Mouse (Mus musculus) liver, embryonic 14.5 days (tissue): ENCODE results near the gene Dynlt1c. TPM values are rescaled to one million over a fixed set of nuclear protein-coding genes. Genes with fewer than 3 reads are reported as not detected.
"Not testable (repeated sequence)": the region's sequence is repeated elsewhere in the genome, so short reads cannot be mapped to it uniquely, and the experiment has no call there.

Experiments used
- ATAC-seq: fragments of 200-750 bp; cut with Nextera tagmentation; 2 replicates; pipeline ENCODE4 v1.8.0; 2017; ENCODE audit warnings: moderate number of reproducible peaks, mild to moderate bottlenecking, moderate library complexity; ENCODE audit not compliant: insufficient read depth
- DNase-seq, 3 experiments: peaks; one replicate each; pipeline ENCODE4 v3.0.0-alpha.2; 2012 to 2013; ENCODE audit warnings: low read depth in 3 of 3, low spot score in 3 of 3
- H3K27ac ChIP-seq: fragments of 300-500 bp; sonication (generic); 2 replicates; pipeline ENCODE4 v1.5.1; 2014; ENCODE audit warnings: moderate library complexity, mild to moderate bottlenecking, control low read depth, inconsistent platforms
- H3K27me3 ChIP-seq: fragments of 300-500 bp; sonication (generic); 2 replicates; pipeline ENCODE4 v1.6.1; 2014; ENCODE audit warnings: mild to moderate bottlenecking, low read length, moderate library complexity; ENCODE audit not compliant: control insufficient read depth, insufficient read depth
- H3K36me3 ChIP-seq: fragments of 300-500 bp; sonication (generic); replicated peaks from 2 replicates; pipeline ENCODE4 v1.6.1; 2014; ENCODE audit warnings: low read depth; ENCODE audit not compliant: control insufficient read depth, insufficient read depth
- H3K4me1 ChIP-seq, 2 experiments: fragments of 200-500 bp in 1 of 2; fragments of 300-500 bp in 1 of 2; sonication (generic) in 1 of 2; replicated peaks; 2 replicates each; pipeline ENCODE4 v1.6.1; 2012 to 2014; ENCODE audit warnings: antibody characterized with exemption in 1 of 2, inconsistent platforms in 1 of 2, low read length in 1 of 2; ENCODE audit not compliant: control insufficient read depth in 2 of 2, insufficient read depth in 2 of 2
- H3K4me2 ChIP-seq: fragments of 300-500 bp; sonication (generic); 2 replicates; pipeline ENCODE4 v1.6.1; 2014; ENCODE audit warnings: low read depth, mild to moderate bottlenecking, control low read depth, moderate library complexity
- H3K4me3 ChIP-seq, 2 experiments: fragments of 200-500 bp in 1 of 2; fragments of 300-500 bp in 1 of 2; sonication (generic) in 1 of 2; 2 replicates each; pipeline ENCODE4 v1.5.1; 2012 to 2014; ENCODE audit warnings: low read depth in 2 of 2, low read length in 2 of 2, mild to moderate bottlenecking in 2 of 2, control low read depth in 1 of 2, inconsistent platforms in 1 of 2, moderate library complexity in 1 of 2; ENCODE audit not compliant: insufficient read depth in 1 of 2
- H3K9ac ChIP-seq: fragments of 300-500 bp; sonication (generic); replicated peaks from 2 replicates; pipeline ENCODE4 v1.6.1; 2014; ENCODE audit warnings: mild to moderate bottlenecking, control low read depth, moderate library complexity
- H3K9me3 ChIP-seq: fragments of 300-500 bp; sonication (generic); 2 replicates; pipeline ENCODE4 v1.6.1; 2016; ENCODE audit warnings: low read length, mixed read lengths; ENCODE audit not compliant: control insufficient read depth
- CTCF ChIP-seq: IDR thresholded peaks from 2 replicates; pipeline ENCODE4 v1.5.1; 2016; ENCODE audit warnings: antibody characterized with exemption, low read depth, control low read depth
- EP300 ChIP-seq: IDR thresholded peaks from 2 replicates; pipeline ENCODE4 v1.6.1; 2016; ENCODE audit warnings: antibody characterized with exemption, low read depth
- WGBS: fragments of 180-500 bp; shearing (Covaris S2); extraction: QIAGEN DNeasy Blood & Tissue Kit; methylation state at CpG from one replicate; pipeline ENCODE4 v1.1.7; 2014; ENCODE audit not compliant: insufficient replicate concordance; 5-methylcytosine and 5-hydroxymethylcytosine counted together
- polyA plus RNA-seq, 2 experiments: library from polyadenylated mRNA; depleted of rRNA in 1 of 2; stranded (reverse) in 1 of 2; unstranded in 1 of 2; fragments of >200 nt; fragmentation: Nextera tagmentation in 1 of 2; extraction: Ambion mirVana in 1 of 2; gene quantifications; 2 replicates each; pipeline versions ENCODE4 v1.2.1 to v1.2.3; 2012 to 2014

Gene Dynlt1c
- polyA plus RNA-seq, 2 experiments = 2.8 to 6.2 TPM

DNA sequence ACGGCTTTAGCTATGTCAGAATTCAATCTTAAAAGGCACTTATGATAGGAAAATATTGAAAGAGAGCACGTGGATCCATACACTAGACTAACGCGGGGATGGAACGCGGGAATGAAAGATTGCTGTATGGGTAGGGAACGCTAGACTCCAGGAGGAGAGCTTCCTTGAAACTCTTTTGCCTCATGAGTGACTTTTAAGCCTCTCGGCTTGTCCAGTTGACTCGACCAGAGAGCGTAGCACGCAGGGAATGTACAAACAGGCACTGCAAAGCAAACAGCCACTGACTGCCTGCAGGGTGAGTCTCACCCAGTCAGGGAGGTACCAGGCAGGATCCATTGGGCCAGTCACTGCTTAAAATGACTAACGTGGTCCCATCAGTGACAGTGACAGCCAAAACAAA lies 20.5 kb downstream of the Dynlt1c start:
- H3K27me3 ChIP-seq, H3K4me2 ChIP-seq, H3K4me3 ChIP-seq, H3K36me3 ChIP-seq, H3K27ac ChIP-seq, H3K9me3 ChIP-seq, DNase-seq, ATAC-seq, H3K4me1 ChIP-seq, H3K9ac ChIP-seq: not testable (repeated sequence)
- WGBS = 72% methylated on average over 11 of the region's 12 CpGs

DNA sequence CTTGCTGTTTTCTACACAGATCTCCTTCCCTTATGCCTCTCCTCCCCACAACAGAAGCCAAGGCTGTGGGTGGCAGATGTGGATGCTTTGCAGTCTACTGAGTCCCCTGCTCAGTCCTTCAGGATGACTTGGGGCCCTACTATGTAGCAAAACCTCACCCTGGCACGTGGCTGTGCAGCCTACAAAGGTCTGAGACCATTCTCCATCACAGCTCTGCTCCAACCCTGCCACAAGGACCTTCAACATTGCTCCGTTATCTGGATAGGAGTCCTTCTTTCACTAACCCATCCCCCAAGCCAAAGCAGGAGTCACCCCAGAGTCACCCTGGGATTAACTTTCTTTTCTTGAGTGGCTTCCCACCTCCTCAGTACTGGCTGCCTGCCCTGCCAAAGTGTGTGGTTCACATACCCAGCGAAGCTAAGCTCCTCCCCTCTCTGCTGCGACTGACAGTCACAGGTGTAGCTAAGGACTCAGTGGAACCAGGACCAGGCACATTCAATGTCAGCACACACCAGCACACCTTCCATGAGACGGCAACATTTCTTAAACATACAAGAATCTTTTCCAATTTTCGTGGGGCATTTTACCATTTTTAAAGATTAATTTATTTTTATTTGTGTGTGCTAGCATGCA lies 23.6 kb downstream of the Dynlt1c start:
- H3K27me3 ChIP-seq, ATAC-seq: not testable (repeated sequence)

DNA sequence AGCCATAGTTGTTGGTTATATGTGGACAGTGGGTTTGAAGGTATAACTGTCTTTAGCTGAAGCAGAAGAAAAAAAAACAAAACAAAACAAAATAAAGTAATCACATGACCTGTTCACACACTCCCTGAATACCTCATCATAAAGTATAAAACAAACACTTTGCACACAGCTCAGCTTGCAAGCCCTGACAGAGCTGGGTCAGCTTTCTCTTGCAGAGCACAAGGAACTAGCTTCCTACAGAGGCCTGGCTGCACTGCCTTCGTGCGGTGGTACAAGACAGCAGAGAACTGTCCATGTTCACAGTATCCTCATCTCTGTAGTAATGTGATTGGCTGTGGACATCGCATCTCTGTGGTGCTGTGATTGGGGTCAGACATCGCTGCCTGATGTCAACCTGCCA lies 28.9 kb downstream of the Dynlt1c start:
- H3K4me3 ChIP-seq, H3K9ac ChIP-seq, H3K4me2 ChIP-seq, H3K27me3 ChIP-seq, ATAC-seq, H3K36me3 ChIP-seq, DNase-seq, H3K27ac ChIP-seq, H3K4me1 ChIP-seq, H3K9me3 ChIP-seq: not testable (repeated sequence)
- WGBS = 78% methylated on average over 4 of the region's 4 CpGs

More for the DNA sequence above, 23.6 kb downstream of the Dynlt1c start:
- WGBS = 13% methylated on average over 1 of the region's 6 CpGs
- not testable (repeated sequence) for H3K9me3 ChIP-seq, H3K4me2 ChIP-seq, H3K4me1 ChIP-seq, H3K4me3 ChIP-seq, H3K27ac ChIP-seq, DNase-seq, H3K36me3 ChIP-seq, H3K9ac ChIP-seq

DNA sequence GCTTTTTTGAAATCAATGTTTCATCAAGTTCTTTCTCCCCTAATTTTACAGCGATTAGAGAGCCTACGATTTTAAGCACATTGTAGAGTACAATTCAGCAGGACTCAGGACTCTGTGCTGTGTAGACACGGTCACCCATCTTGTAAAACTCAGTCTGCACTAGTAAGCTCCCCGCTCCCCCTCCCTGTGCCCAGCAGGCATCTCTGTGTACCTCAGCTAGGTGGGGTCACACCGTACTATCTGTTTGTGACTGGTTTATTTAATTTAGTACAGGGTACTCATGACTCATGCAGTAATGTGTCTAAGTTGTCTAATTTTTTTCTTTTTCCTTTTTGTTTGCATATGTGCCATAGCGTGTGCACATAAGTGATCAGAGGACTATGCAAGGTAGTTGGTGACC lies 31.4 kb downstream of the Dynlt1c start:
- ATAC-seq, H3K9ac ChIP-seq, H3K4me3 ChIP-seq, H3K4me2 ChIP-seq, H3K9me3 ChIP-seq, H3K27ac ChIP-seq, DNase-seq, H3K4me1 ChIP-seq, H3K36me3 ChIP-seq, H3K27me3 ChIP-seq: not testable (repeated sequence)
- 59% methylated on average over 6 of the region's 6 CpGs for WGBS

DNA sequence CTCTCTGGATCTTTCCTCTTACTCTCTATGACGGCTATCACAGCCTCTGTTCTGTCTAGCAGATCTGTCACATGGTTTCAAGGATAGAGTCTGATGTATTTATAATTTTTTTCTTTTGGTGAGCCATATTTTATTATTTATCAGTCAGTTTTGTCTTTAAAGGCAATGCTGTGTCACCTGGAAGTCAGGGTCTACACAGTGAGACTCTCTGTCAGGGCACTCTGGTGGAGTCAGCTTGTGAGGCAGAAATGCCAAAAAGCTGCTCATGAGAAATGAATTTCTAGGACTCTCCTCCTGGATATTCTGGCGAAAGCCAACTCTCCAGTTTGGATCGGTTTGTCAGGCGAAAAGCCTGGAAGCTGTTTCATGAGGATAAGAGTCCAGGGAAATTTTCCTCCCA lies 34.3 kb downstream of the Dynlt1c start:
- not testable (repeated sequence) for H3K27ac ChIP-seq, DNase-seq, H3K36me3 ChIP-seq, H3K4me3 ChIP-seq, H3K9me3 ChIP-seq, ATAC-seq, H3K4me1 ChIP-seq, H3K27me3 ChIP-seq, H3K4me2 ChIP-seq, H3K9ac ChIP-seq
- 67% methylated on average over 1 of the region's 4 CpGs for WGBS

DNA sequence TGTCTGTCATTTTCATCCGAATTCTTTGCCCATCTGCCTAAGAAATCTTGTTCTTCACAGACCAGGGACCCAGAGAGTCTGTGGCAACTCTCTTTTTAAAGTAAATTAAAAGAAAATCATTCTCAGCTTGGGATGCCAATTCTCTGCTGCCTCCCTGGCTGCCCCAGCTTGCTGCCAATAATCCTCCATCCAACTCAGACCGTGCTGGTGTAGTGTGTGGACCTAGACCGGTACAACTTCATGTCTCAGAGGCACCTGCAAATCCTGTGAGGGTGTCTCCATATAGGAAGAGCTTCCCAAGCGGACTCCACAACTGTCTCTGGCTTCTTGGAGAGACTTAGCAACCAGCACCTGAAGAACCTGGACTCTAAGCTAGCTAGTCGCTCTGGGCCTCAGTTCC lies 35.4 kb downstream of the Dynlt1c start:
- TF ChIP-seq CTCF (no peak), EP300 (no peak)
- H3K4me1 ChIP-seq = no peaks in the 10 kb centered on the region
- H3K4me2 ChIP-seq = no peak overlapping the region
- 57% methylated on average over 5 of the region's 5 CpGs for WGBS
- no peaks in the 10 kb centered on the region for H3K27me3 ChIP-seq
- no peak overlapping the region for H3K4me3 ChIP-seq
- H3K9me3 ChIP-seq = no peaks in the 10 kb centered on the region
- H3K27ac ChIP-seq = no peak overlapping the region
- no peak overlapping the region for H3K9ac ChIP-seq
- H3K36me3 ChIP-seq = no peaks in the 10 kb centered on the region
- DNase-seq = no peak
- ATAC-seq = no peak

DNA sequence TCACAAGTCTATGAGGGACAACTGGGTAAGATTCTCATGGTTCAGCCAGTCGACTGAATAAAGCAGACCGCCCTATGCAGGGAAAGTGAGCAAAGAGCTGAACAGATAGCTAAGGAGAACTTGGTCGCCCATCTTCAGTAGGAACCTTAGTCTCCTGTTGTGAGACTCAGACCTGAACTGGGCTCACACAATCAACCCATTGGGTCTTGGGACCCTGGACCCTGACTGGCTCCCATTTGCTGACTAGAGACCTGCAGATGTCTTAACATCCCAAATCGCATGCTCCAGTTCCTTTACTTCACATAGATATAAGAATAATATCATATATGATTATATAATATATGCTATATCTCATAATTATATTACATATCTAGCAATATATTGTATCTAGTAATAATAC lies 36.0 kb downstream of the Dynlt1c start:
- 79% methylated on average over 3 of the region's 4 CpGs for WGBS

DNA sequence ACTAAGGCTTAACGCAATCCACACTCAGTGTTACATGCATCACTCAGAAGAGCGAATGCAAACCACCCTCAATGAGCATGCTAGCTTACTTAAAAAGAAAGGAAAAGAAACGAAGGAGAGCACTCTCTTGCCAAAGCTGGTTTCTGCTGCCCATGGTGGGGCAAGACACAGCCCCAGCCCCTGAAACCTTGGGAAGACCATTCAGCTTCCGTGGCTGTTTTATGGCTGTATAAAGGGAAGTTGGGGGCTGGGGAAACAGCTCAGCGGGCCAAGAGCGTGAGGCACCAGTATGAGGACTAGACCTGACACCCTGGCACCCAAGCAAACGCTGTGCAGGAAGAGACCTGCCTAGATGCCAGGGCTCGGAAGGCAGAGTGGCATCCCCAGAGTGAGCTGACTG lies 37.0 kb downstream of the Dynlt1c start:
- DNase-seq, H3K9ac ChIP-seq, H3K4me2 ChIP-seq, ATAC-seq, H3K4me1 ChIP-seq, H3K9me3 ChIP-seq, H3K27ac ChIP-seq, H3K4me3 ChIP-seq, H3K27me3 ChIP-seq, H3K36me3 ChIP-seq: not testable (repeated sequence)
- WGBS = 49% methylated on average over 8 of the region's 8 CpGs

More for the DNA sequence above, 36.0 kb downstream of the Dynlt1c start:
- not testable (repeated sequence) for H3K4me2 ChIP-seq, H3K9me3 ChIP-seq, H3K4me3 ChIP-seq, H3K4me1 ChIP-seq, H3K27me3 ChIP-seq, H3K9ac ChIP-seq, H3K36me3 ChIP-seq, H3K27ac ChIP-seq, DNase-seq, ATAC-seq
